24 mouse cellular contexts compared by ENCODE assay signal in the genomic region with DNA sequence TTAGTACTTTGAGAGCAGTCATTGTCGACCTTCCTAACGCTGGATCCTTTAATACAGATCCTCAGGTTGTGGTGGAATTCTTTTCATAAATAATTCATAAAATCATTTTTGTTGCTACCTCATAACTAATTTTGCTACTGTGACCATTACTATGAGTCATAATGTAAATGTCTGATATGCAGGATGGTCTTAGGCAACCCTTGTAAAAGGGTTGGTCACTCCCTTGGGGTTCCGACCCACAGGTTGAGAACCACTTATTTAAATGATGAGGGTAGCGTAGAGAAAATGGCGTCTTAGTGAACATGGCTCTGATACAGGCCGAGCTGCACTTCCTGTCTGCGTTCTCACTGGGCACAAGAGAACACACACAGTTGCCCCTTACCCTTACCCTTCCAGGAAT. TPM values are rescaled to one million over a fixed set of nuclear protein-coding genes. Genes with fewer than 3 reads are reported as not detected.
DNase-seq lines count a peak whose midpoint lies in the region; ATAC-seq and TF ChIP-seq lines count a peak whose summit lies in the region.
"Had no signal": no experiment of that assay in that cellular context is flagged by ENCODE, and none has a peak within 500 bp of the region (broad histone marks: within the 10 kb centered on the region; RNA-seq: fewer than 3 reads in every experiment).

No protein-coding gene starts in this region.

- no peaks in the 10 kb centered on the region for H3K36me3 ChIP-seq in C2C12 (ENCODE audit: control insufficient read depth, insufficient read depth)
- H3K36me3 ChIP-seq in forebrain, embryonic 13.5 days (ENCODE audit: poor library complexity, severe bottlenecking), result no peaks in the 10 kb centered on the region
- H3K36me3 ChIP-seq: embryonic facial prominence, embryonic 10.5 days; embryonic facial prominence, embryonic 12.5 days; G1E had no signal

- ATAC-seq in granulocyte monocyte progenitor cell, adult 5-6 weeks (replicated peaks; ENCODE audit: poor library complexity, severe bottlenecking), result peak; percentile 37
- no peak for ATAC-seq in forebrain, embryonic 13.5 days
- ATAC-seq: activated CD4-positive, CD25-positive, alpha-beta regulatory T cell, adult 4 months; forebrain, embryonic 14.5 days; forebrain, embryonic 16.5 days; Patski had no signal

- no peak overlapping the region for H3K4me2 ChIP-seq in forebrain, embryonic 13.5 days
- H3K4me2 ChIP-seq: embryonic facial prominence, embryonic 12.5 days had no signal

- 77% methylated on average over 7 of the region's 7 CpGs for WGBS in forebrain, embryonic 13.5 days

- H3K9ac ChIP-seq in forebrain, embryonic 13.5 days, result no peak overlapping the region
- H3K9ac ChIP-seq: embryonic facial prominence, embryonic 12.5 days had no signal

- H3K27me3 ChIP-seq in C2C12 (ENCODE audit: control insufficient read depth, insufficient read depth, insufficient read length), result no peaks in the 10 kb centered on the region
- no peaks in the 10 kb centered on the region for H3K27me3 ChIP-seq in forebrain, embryonic 13.5 days
- H3K27me3 ChIP-seq: embryonic facial prominence, embryonic 12.5 days; Patski had no signal

- 0 out of 2 replicates have a peak, but pooled peaks cover 4% of the 10 kb centered on the region for H3K4me1 ChIP-seq in forebrain, embryonic 13.5 days

- no peak for TF ChIP-seq CTCF in C2C12 (IDR thresholded peaks at IDR 0.05; ENCODE audit: control insufficient read depth, insufficient read depth, insufficient read length)

- no peaks in the 10 kb centered on the region for H3K9me3 ChIP-seq in forebrain, embryonic 13.5 days (replicated peaks)
- H3K9me3 ChIP-seq: embryonic facial prominence, embryonic 10.5 days; embryonic facial prominence, embryonic 12.5 days; G1E had no signal

- H3K4me3 ChIP-seq in C2C12 (ENCODE audit: insufficient read depth, poor library complexity, severe bottlenecking), result no peak overlapping the region
- H3K4me3 ChIP-seq in forebrain, embryonic 13.5 days, result no peak overlapping the region
- H3K4me3 ChIP-seq: embryonic facial prominence, embryonic 10.5 days; embryonic facial prominence, embryonic 12.5 days had no signal

- H3K79me2 ChIP-seq in C2C12 (ENCODE audit: control insufficient read depth, insufficient read depth), result no peaks in the 10 kb centered on the region

- no peaks in the 10 kb centered on the region for H3K79me3 ChIP-seq in C2C12 (ENCODE audit: low read depth)

- DNase-seq in retina, postnatal 1 day, result peak; percentile 7
- DNase-seq in retina, embryonic 14.5 days (ENCODE audit: low spot score), result no peak
- no peak for DNase-seq in layer of hippocampus, adult 9-10 months (ENCODE audit: low spot score)
- no peak for DNase-seq in adipocyte (ENCODE audit: low spot score)
- DNase-seq: adrenal gland, adult 2 months; adrenal gland, postnatal 10 days; adrenal gland, postnatal 25 days; B cell, adult 2 months; cerebellum, adult 11 months; cerebellum, adult 18-20 months; cerebellum, adult 8-10 months; cerebellum, adult 9-11 months; cerebellum, postnatal 14 days; cerebellum, postnatal 36 days had no signal

- no peak overlapping the region for H3K27ac ChIP-seq in forebrain, embryonic 13.5 days
- H3K27ac ChIP-seq: embryonic facial prominence, embryonic 10.5 days; embryonic facial prominence, embryonic 12.5 days had no signal

- no peak overlapping the region for H3ac ChIP-seq in C2C12 (ENCODE audit: control insufficient read depth, insufficient read length, low read depth)

TF ChIP-seq in C2C12, 6 proteins besides CTCF, POLR2A, EP300 and RAD21:
- TF ChIP-seq MYOG (IDR thresholded peaks at IDR 0.05; ENCODE audit: control insufficient read depth, extremely low read depth, insufficient read length) (no peak), CEBPB (IDR thresholded peaks at IDR 0.05; ENCODE audit: low read depth) (peak; percentile 64), FOSL1 (IDR thresholded peaks at IDR 0.05; ENCODE audit: insufficient read depth, low read length, poor library complexity, severe bottlenecking) (no peak), MYOD1 (IDR thresholded peaks at IDR 0.05; ENCODE audit: control insufficient read depth, insufficient read length, low read depth) (no peak), USF1 (IDR thresholded peaks at IDR 0.05; ENCODE audit: low read depth) (no peak), MAX (IDR thresholded peaks at IDR 0.05) (no peak)
TF ChIP-seq in C2C12: peak in this region for 1.

RNA-seq across cellular contexts. Expression of a gene that starts 38.8 kb away (rescaled TPM):
- polyA plus RNA-seq in C2C12 (2012; fragmentation: generic; extraction: Trizol), result 7.8 TPM
- total RNA-seq in granulocyte monocyte progenitor cell, adult 5-6 weeks (2014; fragmentation: Nextera tagmentation), result 8.9 and 16.0 TPM in 2 replicates
- total RNA-seq in granulocyte monocyte progenitor cell, adult 5-6 weeks (2017), result 29.1 and 29.3 TPM in 2 replicates
- polyA plus RNA-seq in forebrain, embryonic 13.5 days (2015; fragmentation: Nextera tagmentation; extraction: Ambion mirVana), result 13.2 and 13.9 TPM in 2 replicates
